Mouse (Mus musculus) cerebral cortex, adult 2 months (tissue): Measurements from ENCODE around the gene Tmem33.

ENCODE experiments used
- WGBS: fragments of 180-500 bp; shearing (Covaris S2); methylation state at CpG from one replicate; pipeline ENCODE4 v1.1.7; 2018; 5-methylcytosine and 5-hydroxymethylcytosine counted together

The Tmem33 gene

GRCm38 (mm10) chr5:67258473-67258872 is 1.9 kb upstream of the Tmem33 start:
- 49% methylated on average over 9 of the region's 9 CpGs for WGBS

- WGBS, result 0% methylated on average over 9 of the region's 9 CpGs
Observed at GRCm38 (mm10) chr5:67260159-67260530, 220 bp upstream of the Tmem33 start.

GRCm38 (mm10) chr5:67262964-67263363 is 2.6 kb downstream of the Tmem33 start:
- WGBS, result 86% methylated on average over 7 of the region's 7 CpGs

- WGBS, result 74% methylated on average over 1 of the region's 1 CpGs
Observed at GRCm38 (mm10) chr5:67266106-67266505, 5.7 kb downstream of the Tmem33 start.

GRCm38 (mm10) chr5:67269309-67269708 is 8.9 kb downstream of the Tmem33 start:
- 83% methylated on average over 8 of the region's 8 CpGs for WGBS

GRCm38 (mm10) chr5:67279407-67279806 is 19.0 kb downstream of the Tmem33 start:
- 93% methylated on average over 9 of the region's 9 CpGs for WGBS

GRCm38 (mm10) chr5:67279840-67280239 is 19.5 kb downstream of the Tmem33 start:
- WGBS, result 96% methylated on average over 4 of the region's 4 CpGs

GRCm38 (mm10) chr5:67280400-67280799 is 20.0 kb downstream of the Tmem33 start:
- WGBS, result 95% methylated on average over 4 of the region's 4 CpGs

GRCm38 (mm10) chr5:67295029-67295428 is 34.7 kb downstream of the Tmem33 start:
- WGBS, result 87% methylated on average over 3 of the region's 3 CpGs

GRCm38 (mm10) chr5:67295682-67296081 is 35.3 kb downstream of the Tmem33 start:
- 35% methylated on average over 6 of the region's 6 CpGs for WGBS

- WGBS, result 96% methylated on average over 1 of the region's 1 CpGs
Observed at GRCm38 (mm10) chr5:67296171-67296570, 35.8 kb downstream of the Tmem33 start.

GRCm38 (mm10) chr5:67297026-67297813 is 36.9 kb downstream of the Tmem33 start:
- 80% methylated on average over 5 of the region's 5 CpGs for WGBS

- WGBS, result 93% methylated on average over 6 of the region's 6 CpGs
Observed at GRCm38 (mm10) chr5:67299847-67300412, 39.6 kb downstream of the Tmem33 start.

GRCm38 (mm10) chr5:67300926-67301597 is 40.7 kb downstream of the Tmem33 start:
- WGBS, result 96% methylated on average over 8 of the region's 8 CpGs

GRCm38 (mm10) chr5:67301722-67302331 is 41.5 kb downstream of the Tmem33 start:
- 82% methylated on average over 6 of the region's 8 CpGs for WGBS

GRCm38 (mm10) chr5:67303816-67304215 is 43.5 kb downstream of the Tmem33 start:
- 92% methylated on average over 1 of the region's 1 CpGs for WGBS

GRCm38 (mm10) chr5:67306698-67307521 is 46.5 kb downstream of the Tmem33 start, which contains the start of gene Slc30a9:
TSS of gene Slc30a9 (plus strand) at chr5:67306955.
- WGBS, result under 1% methylated on average over 77 of the region's 83 CpGs

- WGBS, result 25% methylated on average over 13 of the region's 13 CpGs
Observed at GRCm38 (mm10) chr5:67307659-67308222, 47.4 kb downstream of the Tmem33 start.

GRCm38 (mm10) chr5:67311811-67312521 is 51.6 kb downstream of the Tmem33 start:
- 43% methylated on average over 3 of the region's 3 CpGs for WGBS

- 74% methylated on average over 3 of the region's 3 CpGs for WGBS
Observed at GRCm38 (mm10) chr5:67312522-67312851, 52.1 kb downstream of the Tmem33 start.
